Mouse (Mus musculus) cortical plate, adult 2 months (tissue): ENCODE data around the gene Akr1b3. TPM values are rescaled to one million over a fixed set of nuclear protein-coding genes. Genes with fewer than 3 reads are reported as not detected.

Experiments used
- H3K27ac ChIP-seq: fragments of 200-500 bp; 2 replicates; pipeline ENCODE4 v1.5.1; 2012; ENCODE audit warnings: low read length, control low read depth, inconsistent platforms; ENCODE audit not compliant: insufficient read depth
- H3K4me1 ChIP-seq: fragments of 200-500 bp; 2 replicates; pipeline ENCODE4 v1.6.1; 2011; ENCODE audit warnings: low read length; ENCODE audit not compliant: control insufficient read depth, insufficient read depth
- H3K4me3 ChIP-seq: fragments of 200-500 bp; 2 replicates; pipeline ENCODE4 v1.5.1; 2011; ENCODE audit warnings: mild to moderate bottlenecking, low read length, control low read depth; ENCODE audit not compliant: insufficient read depth
- CTCF ChIP-seq: fragments of 200-500 bp; IDR thresholded peaks from 2 replicates; pipeline ENCODE4 v1.5.1; 2011; ENCODE audit warnings: mild to moderate bottlenecking, control low read depth, low read length; ENCODE audit not compliant: insufficient read depth; ENCODE audit errors: extremely low read depth
- POLR2A ChIP-seq: fragments of 200-500 bp; IDR thresholded peaks from 2 replicates; pipeline ENCODE4 v1.6.1; 2011; ENCODE audit warnings: mild to moderate bottlenecking, low read length, control low read depth; ENCODE audit not compliant: insufficient read depth; ENCODE audit errors: extremely low read depth
- polyA plus RNA-seq: library from polyadenylated mRNA; depleted of rRNA; stranded (reverse); fragments of >200 nt; gene quantifications from 2 replicates; pipeline ENCODE4 v1.2.3, GENCODE M21; 2012; rRNA removed

Gene Akr1b3
- polyA plus RNA-seq, 1 experiment, result 97.8 TPM

- H3K4me1 ChIP-seq, result no peaks in the 10 kb centered on the region; the same call in 1 of the 2 replicates
- TF ChIP-seq CTCF (no peak), POLR2A (no peak)
- no peak overlapping the region for H3K4me3 ChIP-seq
Observed at GRCm38 (mm10) chr6:34273073-34273472, 44.2 kb downstream of the Akr1b3 start.

GRCm38 (mm10) chr6:34272462-34272861 is 44.8 kb downstream of the Akr1b3 start:
- H3K4me3 ChIP-seq, result no peak overlapping the region
- no peak overlapping the region for H3K27ac ChIP-seq
- no peak for TF ChIP-seq CTCF
- no peak for TF ChIP-seq POLR2A
- H3K4me1 ChIP-seq, result no peaks in the 10 kb centered on the region; the same call in 1 of the 2 replicates

More at GRCm38 (mm10) chr6:34273073-34273472, 44.2 kb downstream of the Akr1b3 start:
- H3K27ac ChIP-seq, result no peak overlapping the region

- H3K4me1 ChIP-seq, result no peaks in the 10 kb centered on the region
- no peak overlapping the region for H3K4me3 ChIP-seq
- H3K27ac ChIP-seq, result no peak overlapping the region
- TF ChIP-seq POLR2A (no peak), CTCF (no peak)
Observed at GRCm38 (mm10) chr6:34270717-34271116, 46.6 kb downstream of the Akr1b3 start.

DNA sequence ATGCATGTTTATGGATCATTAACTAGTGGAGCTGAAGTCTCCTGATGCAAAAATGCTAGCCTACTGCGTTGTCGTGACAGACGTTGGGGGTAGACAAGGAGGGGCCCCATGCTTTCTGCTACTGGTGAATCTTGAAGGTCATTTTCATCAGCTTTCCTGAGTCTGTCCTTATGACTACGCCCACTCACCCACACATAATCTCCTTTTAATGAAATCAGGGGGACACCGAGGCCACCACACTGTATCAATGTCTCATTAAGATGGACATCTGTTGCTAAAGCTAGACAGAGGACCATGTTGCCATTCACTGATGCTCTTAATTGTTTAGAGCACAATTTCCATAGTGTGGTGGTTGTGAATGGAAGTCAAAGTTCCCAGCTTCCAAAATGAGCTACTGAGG is 58.7 kb downstream of the Akr1b3 start:
- no peak for TF ChIP-seq POLR2A
- no peak for TF ChIP-seq CTCF
- H3K4me3 ChIP-seq, result no peak overlapping the region
- no peak overlapping the region for H3K27ac ChIP-seq
- H3K4me1 ChIP-seq, result no peaks in the 10 kb centered on the region

Other genes with a start within 250 kb of the Akr1b3 start
- gene Slc35b4, start 140.4 kb downstream of the Akr1b3 start, polyA plus RNA-seq, result 52.2 and 54.8 TPM in 2 replicates
- 1.8 and 2.2 TPM in 2 replicates for gene Akr1b8, start 36.6 kb upstream of the Akr1b3 start, polyA plus RNA-seq
- gene Akr1b10, start 66.7 kb upstream of the Akr1b3 start, polyA plus RNA-seq, result 29.7 and 33.2 TPM in 2 replicates
- gene Akr1b7, start 94.9 kb upstream of the Akr1b3 start, polyA plus RNA-seq, result 0.10 TPM in 1 of 2 replicates, not detected in the other
- 91.0 and 91.1 TPM in 2 replicates for gene Bpgm, start 158.7 kb upstream of the Akr1b3 start, polyA plus RNA-seq